Mouse (Mus musculus) heart, postnatal 36 days (tissue): Measurements from ENCODE around the gene Tiparp. TPM values are rescaled to one million over a fixed set of nuclear protein-coding genes. Genes with fewer than 3 reads are reported as not detected.

ENCODE experiments used
- total RNA-seq, 2 experiments: library from RNA; stranded (reverse); gene quantifications; 2 replicates each; pipeline ENCODE4 v1.2.3; 2021

Gene Tiparp
- total RNA-seq, 2 experiments from 2014 or later = 11.7 TPM

Other genes with a start within 250 kb of the Tiparp start
- gene Ssr3, start 135.8 kb upstream of the Tiparp start, total RNA-seq = 100 to 1,000 TPM; 117 to 129 TPM
- gene Lekr1, start 137.8 kb downstream of the Tiparp start, total RNA-seq = 1 to 10 TPM; 2.3 to 2.4 TPM